Mouse (Mus musculus): ENCODE results near the gene Dio1.

The Dio1 gene

DNA sequence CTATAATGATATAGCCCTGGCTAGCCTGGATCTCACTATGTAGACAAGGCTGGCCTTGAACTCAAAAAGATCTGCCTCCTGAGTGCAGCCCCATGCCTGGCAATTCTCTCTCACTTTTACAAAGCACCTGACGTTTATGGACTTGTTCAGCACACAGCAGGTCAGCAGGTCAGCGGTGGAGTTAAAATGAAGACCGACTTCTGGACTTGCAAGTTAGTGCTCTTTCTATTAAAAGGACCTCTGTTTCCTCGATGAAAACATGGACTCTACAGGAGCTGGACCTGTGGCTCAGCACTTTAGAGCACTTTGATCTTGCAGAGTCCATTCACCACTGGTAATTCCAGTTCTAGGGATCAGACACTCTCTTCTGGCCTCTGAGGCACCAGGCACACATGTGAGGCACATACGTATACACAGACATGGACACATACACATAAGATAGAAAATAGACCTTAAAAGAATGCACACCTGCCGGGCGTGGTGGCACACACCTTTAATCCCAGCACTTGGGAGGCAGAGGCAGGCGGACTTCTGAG is 8.8 kb downstream of the Dio1 start:
- TF ChIP-seq CTCF (conservative IDR thresholded peaks at IDR 0.05; ENCODE audit: low read length) = no peak
- TF ChIP-seq POU5F1 (IDR thresholded peaks at IDR 0.05; ENCODE audit: borderline replicate concordance, low read length) = no peak
- TF ChIP-seq NANOG (IDR thresholded peaks at IDR 0.05; ENCODE audit: borderline replicate concordance, low read length) = no peak
- Histone ChIP-seq H3K4me1 (replicated peaks; ENCODE audit: low read depth, low read length) (no peaks in the 10 kb centered on the region; the same call in 1 of the 2 replicates), H3K4me3 (replicated peaks; ENCODE audit: low read length) (no peak overlapping the region), H3K9me3 (ENCODE audit: low read length) (no peaks in the 10 kb centered on the region), H3K27me3 (ENCODE audit: insufficient read depth, low read length) (peaks cover 15% of the 10 kb centered on the region), H3K36me3 (ENCODE audit: insufficient read depth, low read length) (no peaks in the 10 kb centered on the region)

DNA sequence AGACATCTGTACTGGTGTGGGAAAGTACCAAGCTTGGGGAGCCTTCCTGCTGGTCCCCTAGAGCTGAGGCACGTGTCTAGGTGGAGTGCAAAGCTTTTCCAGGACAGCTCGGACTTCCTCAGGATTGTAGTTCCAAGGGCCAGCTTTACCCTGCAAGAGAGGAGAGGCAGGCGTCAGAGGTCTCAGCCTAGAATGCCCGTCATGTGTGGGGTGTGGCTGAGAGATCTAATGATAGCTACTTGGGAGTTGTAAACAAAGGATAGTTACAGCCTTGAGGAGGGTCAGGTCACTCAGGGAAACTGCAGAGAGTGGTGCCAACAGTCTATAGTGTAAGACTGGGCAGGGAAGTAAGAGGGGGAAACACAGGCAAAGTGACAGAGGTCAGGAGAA is 14.7 kb downstream of the Dio1 start:
- no peaks in the 10 kb centered on the region for H3K36me3 ChIP-seq (ENCODE audit: insufficient read depth, low read length)
- TF ChIP-seq CTCF (conservative IDR thresholded peaks at IDR 0.05; ENCODE audit: low read length) (no peak), NANOG (IDR thresholded peaks at IDR 0.05; ENCODE audit: borderline replicate concordance, low read length) (no peak), POU5F1 (IDR thresholded peaks at IDR 0.05; ENCODE audit: borderline replicate concordance, low read length) (no peak)
- peaks cover 15% of the 10 kb centered on the region for H3K27me3 ChIP-seq (ENCODE audit: insufficient read depth, low read length)
- H3K9me3 ChIP-seq (ENCODE audit: low read length) = no peaks in the 10 kb centered on the region
- no peaks in the 10 kb centered on the region; the same call in 1 of the 2 replicates for H3K4me1 ChIP-seq (replicated peaks; ENCODE audit: low read depth, low read length)
- no peak overlapping the region for H3K4me3 ChIP-seq (replicated peaks; ENCODE audit: low read length)

DNA sequence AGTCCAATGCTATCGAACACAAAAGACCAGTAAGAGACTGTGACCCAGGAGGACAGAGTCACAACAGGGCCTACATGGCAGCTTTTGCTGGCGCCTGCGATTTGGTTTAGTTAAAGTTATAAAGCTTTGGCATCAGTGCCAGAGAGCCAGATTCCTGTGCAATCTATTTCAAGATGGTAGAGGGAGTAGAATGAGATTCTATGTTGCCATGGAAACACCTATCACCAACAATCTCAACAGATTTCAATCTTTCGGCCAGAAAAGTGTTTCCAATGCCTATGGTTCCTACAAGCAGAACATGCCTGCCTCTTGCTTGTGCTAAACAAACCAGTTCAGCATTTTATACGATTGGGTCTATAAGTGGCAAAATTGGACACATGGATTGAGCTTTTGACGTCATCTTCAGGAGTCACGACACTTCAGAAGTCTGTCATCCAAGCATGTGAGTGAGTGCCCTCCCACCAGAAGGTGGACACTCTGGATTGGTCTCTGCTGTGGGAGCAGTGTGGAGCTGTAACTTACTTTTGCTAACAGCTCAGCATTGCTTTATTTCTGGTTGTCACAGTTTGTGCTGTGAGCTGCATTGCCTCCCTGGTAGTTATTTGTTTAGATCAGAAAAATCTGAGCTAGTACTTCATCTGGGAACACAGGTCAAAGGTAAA is 15.2 kb downstream of the Dio1 start:
- Histone ChIP-seq H3K4me1 (replicated peaks; ENCODE audit: low read depth, low read length) (no peaks in the 10 kb centered on the region; the same call in 1 of the 2 replicates), H3K27me3 (ENCODE audit: insufficient read depth, low read length) (peaks cover 15% of the 10 kb centered on the region), H3K9me3 (ENCODE audit: low read length) (no peaks in the 10 kb centered on the region), H3K4me3 (replicated peaks; ENCODE audit: low read length) (no peak overlapping the region), H3K36me3 (ENCODE audit: insufficient read depth, low read length) (no peaks in the 10 kb centered on the region)
- TF ChIP-seq CTCF (conservative IDR thresholded peaks at IDR 0.05; ENCODE audit: low read length) = no peak
- no peak for TF ChIP-seq POU5F1 (IDR thresholded peaks at IDR 0.05; ENCODE audit: borderline replicate concordance, low read length)
- no peak for TF ChIP-seq NANOG (IDR thresholded peaks at IDR 0.05; ENCODE audit: borderline replicate concordance, low read length)

- Histone ChIP-seq H3K4me3 (replicated peaks; ENCODE audit: low read length) (no peak overlapping the region), H3K36me3 (ENCODE audit: insufficient read depth, low read length) (no peaks in the 10 kb centered on the region), H3K9me3 (ENCODE audit: low read length) (no peaks in the 10 kb centered on the region), H3K27me3 (ENCODE audit: insufficient read depth, low read length) (0 out of 2 replicates have a peak, but pooled peaks cover 4% of the 10 kb centered on the region), H3K4me1 (replicated peaks; ENCODE audit: low read depth, low read length) (no peaks in the 10 kb centered on the region)
- TF ChIP-seq CTCF (conservative IDR thresholded peaks at IDR 0.05; ENCODE audit: low read length) (no peak), NANOG (IDR thresholded peaks at IDR 0.05; ENCODE audit: borderline replicate concordance, low read length) (no peak), POU5F1 (IDR thresholded peaks at IDR 0.05; ENCODE audit: borderline replicate concordance, low read length) (no peak)
Observed at GRCm38 (mm10) chr4:107287517-107287916, 19.5 kb downstream of the Dio1 start.

- no peak for TF ChIP-seq POU5F1 (IDR thresholded peaks at IDR 0.05; ENCODE audit: borderline replicate concordance, low read length)
- TF ChIP-seq CTCF (conservative IDR thresholded peaks at IDR 0.05; ENCODE audit: low read length) = no peak
- TF ChIP-seq NANOG (IDR thresholded peaks at IDR 0.05; ENCODE audit: borderline replicate concordance, low read length) = no peak
- Histone ChIP-seq H3K4me1 (replicated peaks; ENCODE audit: low read depth, low read length) (no peaks in the 10 kb centered on the region), H3K27me3 (ENCODE audit: insufficient read depth, low read length) (0 out of 2 replicates have a peak, but pooled peaks cover 4% of the 10 kb centered on the region), H3K9me3 (ENCODE audit: low read length) (no peaks in the 10 kb centered on the region), H3K36me3 (ENCODE audit: insufficient read depth, low read length) (no peaks in the 10 kb centered on the region), H3K4me3 (replicated peaks; ENCODE audit: low read length) (no peak overlapping the region)
Observed at GRCm38 (mm10) chr4:107286386-107286785, 20.6 kb downstream of the Dio1 start.

DNA sequence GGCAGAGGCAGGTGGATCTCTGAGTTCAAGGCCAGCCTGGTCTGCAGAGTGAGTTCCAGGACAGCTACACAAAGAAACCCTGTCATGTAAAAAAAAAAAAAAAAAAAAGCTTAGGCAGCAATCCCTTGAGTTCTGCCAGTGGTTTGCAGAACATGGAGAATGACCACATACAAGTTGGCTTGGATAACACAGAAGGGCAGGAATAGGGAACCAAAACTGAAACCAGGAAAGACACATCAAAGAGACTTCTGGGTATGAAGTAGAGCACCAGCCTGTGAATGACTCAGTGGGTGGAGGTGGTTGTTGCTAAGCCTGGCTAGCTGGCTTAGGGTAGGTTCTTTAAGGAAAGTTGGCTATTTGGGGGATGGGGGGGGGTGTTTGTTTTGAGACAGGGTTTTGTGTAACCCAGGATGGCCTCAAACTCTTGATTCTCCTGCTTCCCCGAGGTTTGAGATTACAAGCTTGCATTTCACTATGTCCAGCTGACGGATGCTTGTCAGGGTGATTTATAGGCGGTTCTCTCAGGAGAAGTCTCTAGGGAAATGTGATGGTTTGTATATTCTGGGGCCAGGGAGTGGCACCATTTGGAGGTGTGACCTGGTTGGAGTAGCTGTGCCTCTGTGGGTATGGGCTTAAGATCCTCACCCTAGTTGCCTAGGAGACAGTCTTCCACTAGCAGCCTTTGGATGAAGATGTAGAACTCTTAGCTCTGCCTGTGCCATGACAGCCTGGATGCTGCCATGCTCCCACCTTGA is 21.3 kb downstream of the Dio1 start:
- Histone ChIP-seq H3K27me3 (ENCODE audit: insufficient read depth, low read length) (0 out of 2 replicates have a peak, but pooled peaks cover 4% of the 10 kb centered on the region), H3K4me3 (replicated peaks; ENCODE audit: low read length) (no peak overlapping the region), H3K36me3 (ENCODE audit: insufficient read depth, low read length) (no peaks in the 10 kb centered on the region), H3K9me3 (ENCODE audit: low read length) (no peaks in the 10 kb centered on the region), H3K4me1 (replicated peaks; ENCODE audit: low read depth, low read length) (peaks cover 7% of the 10 kb centered on the region)
- TF ChIP-seq NANOG (IDR thresholded peaks at IDR 0.05; ENCODE audit: borderline replicate concordance, low read length) = no peak
- no peak for TF ChIP-seq CTCF (conservative IDR thresholded peaks at IDR 0.05; ENCODE audit: low read length)
- TF ChIP-seq POU5F1 (IDR thresholded peaks at IDR 0.05; ENCODE audit: borderline replicate concordance, low read length) = no peak

GRCm38 (mm10) chr4:107280843-107281475 is 26.0 kb downstream of the Dio1 start:
- H3K9me3 ChIP-seq (ENCODE audit: low read length) = no peaks in the 10 kb centered on the region
- TF ChIP-seq NANOG (IDR thresholded peaks at IDR 0.05; ENCODE audit: borderline replicate concordance, low read length) (no peak), CTCF (conservative IDR thresholded peaks at IDR 0.05; ENCODE audit: low read length) (no peak), POU5F1 (IDR thresholded peaks at IDR 0.05; ENCODE audit: borderline replicate concordance, low read length) (no peak)

GRCm38 (mm10) chr4:107278188-107278707 is 28.7 kb downstream of the Dio1 start:
- peaks cover 22% of the 10 kb centered on the region for H3K4me1 ChIP-seq (replicated peaks; ENCODE audit: low read depth, low read length)
- H3K9me3 ChIP-seq (ENCODE audit: low read length) = no peaks in the 10 kb centered on the region
- no peaks in the 10 kb centered on the region for H3K36me3 ChIP-seq (ENCODE audit: insufficient read depth, low read length)
- no peak overlapping the region for H3K4me3 ChIP-seq (replicated peaks; ENCODE audit: low read length)
- no peaks in the 10 kb centered on the region for H3K27me3 ChIP-seq (ENCODE audit: insufficient read depth, low read length)
- TF ChIP-seq CTCF (conservative IDR thresholded peaks at IDR 0.05; ENCODE audit: low read length) = no peak
- no peak for TF ChIP-seq NANOG (IDR thresholded peaks at IDR 0.05; ENCODE audit: borderline replicate concordance, low read length)
- TF ChIP-seq POU5F1 (IDR thresholded peaks at IDR 0.05; ENCODE audit: borderline replicate concordance, low read length) = no peak

More at GRCm38 (mm10) chr4:107280843-107281475, 26.0 kb downstream of the Dio1 start:
- H3K27me3 ChIP-seq (ENCODE audit: insufficient read depth, low read length) = 0 out of 2 replicates have a peak, but pooled peaks cover 4% of the 10 kb centered on the region
- peak overlapping the region; percentile 33 for H3K4me3 ChIP-seq (replicated peaks; ENCODE audit: low read length)
- H3K36me3 ChIP-seq (ENCODE audit: insufficient read depth, low read length) = no peaks in the 10 kb centered on the region
- H3K4me1 ChIP-seq (replicated peaks; ENCODE audit: low read depth, low read length) = peaks cover 22% of the 10 kb centered on the region
